Mouse (Mus musculus): ENCODE measurements around the gene BC048671. TPM values are rescaled to one million over a fixed set of nuclear protein-coding genes. Genes with fewer than 3 reads are reported as not detected.

The BC048671 gene
- polyA plus RNA-seq (2014; fragmentation: Illumina TruSeq; extraction: RNeasy Lipid Tissue Mini Kit (QIAGEN cat#74804); ENCODE audit: low replicate concordance) = not detected

DNA sequence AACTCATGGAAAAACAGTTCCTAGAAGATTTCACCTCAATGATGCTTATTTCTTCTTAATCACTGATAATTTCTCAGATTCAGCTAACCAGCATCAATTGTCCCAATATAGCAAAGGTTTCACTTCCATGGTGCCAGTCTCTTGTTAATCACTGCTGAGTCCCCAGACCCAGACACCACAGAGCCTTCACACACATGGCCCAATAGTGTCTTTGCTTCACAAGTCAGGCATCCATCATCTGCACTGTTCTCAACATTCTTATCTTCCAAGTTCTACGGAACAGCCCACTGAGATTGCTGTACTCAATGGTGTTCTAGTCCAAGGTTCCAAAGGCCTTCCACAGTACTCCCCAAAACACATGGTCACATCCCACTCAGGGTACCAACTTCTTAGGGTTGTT, at the start of gene BC048671:
TSS of gene BC048671 (plus strand) at position 301 of the 400 bp plus-strand sequence.

GRCm38 (mm10) chr6:90324991-90325390, 24.0 kb downstream of the BC048671 start, which contains the start of gene Chst13:
Chst13 (minus strand) TSS chr6:90325185.

DNA sequence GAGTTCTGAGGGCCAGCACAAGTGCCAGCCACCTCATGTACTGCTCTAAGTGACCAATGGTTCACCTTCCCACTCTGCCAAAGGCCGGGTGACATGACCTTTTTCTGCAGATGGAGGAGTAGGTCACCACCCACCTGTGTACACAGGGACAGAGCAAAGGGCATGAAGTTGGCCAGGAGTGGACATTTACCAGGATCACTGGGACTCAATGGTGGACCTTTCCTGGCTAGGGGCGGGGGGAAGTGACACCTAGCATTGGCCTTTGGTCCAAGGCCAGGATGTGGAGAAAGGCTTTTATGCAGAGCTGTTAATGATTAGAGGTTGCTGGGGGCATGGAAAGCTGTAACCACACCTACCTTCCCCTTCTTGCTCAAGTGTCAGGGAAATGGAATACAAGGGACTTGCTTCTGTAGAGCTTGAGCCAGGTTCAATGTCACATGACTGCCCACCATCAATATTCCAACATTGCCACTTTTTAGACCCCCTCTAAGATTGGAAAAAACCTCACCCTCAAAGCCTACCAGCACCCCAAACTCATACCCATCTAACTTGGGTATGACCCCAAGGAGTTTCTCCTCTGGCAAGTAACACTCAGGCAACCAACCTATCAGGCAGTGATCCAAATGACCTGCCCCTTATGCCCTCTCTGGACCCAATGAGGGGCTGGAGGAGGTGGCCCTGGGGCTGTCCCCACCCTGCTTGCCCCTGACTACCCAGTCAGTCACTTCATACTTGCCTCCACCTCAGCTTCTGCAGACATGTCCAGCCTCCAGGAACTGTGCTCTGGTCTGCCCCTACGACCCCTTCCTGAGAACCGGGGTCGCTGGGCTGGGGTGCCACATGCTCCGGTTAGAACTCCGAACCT, 31.8 kb downstream of the BC048671 start, which contains the start of gene Uroc1:
TSS of gene Uroc1 (plus strand) at position 724 of the 865 bp plus-strand sequence.

Other genes starting within 250 kb of the BC048671 start
- not detected for gene Vmn1r49, start 222.7 kb upstream of the BC048671 start, polyA plus RNA-seq (2014; fragmentation: Illumina TruSeq; extraction: RNeasy Lipid Tissue Mini Kit (QIAGEN cat#74804); ENCODE audit: low replicate concordance)
- not detected for gene Vmn1r50, start 199.8 kb upstream of the BC048671 start, polyA plus RNA-seq (2014; fragmentation: Illumina TruSeq; extraction: RNeasy Lipid Tissue Mini Kit (QIAGEN cat#74804); ENCODE audit: low replicate concordance)
- not detected for gene Vmn1r51, start 178.6 kb upstream of the BC048671 start, polyA plus RNA-seq (2014; fragmentation: Illumina TruSeq; extraction: RNeasy Lipid Tissue Mini Kit (QIAGEN cat#74804); ENCODE audit: low replicate concordance)
- not detected for gene Vmn1r52, start 126.4 kb upstream of the BC048671 start, polyA plus RNA-seq (2014; fragmentation: Illumina TruSeq; extraction: RNeasy Lipid Tissue Mini Kit (QIAGEN cat#74804); ENCODE audit: low replicate concordance)
- not detected for gene V1ra8, start 98.4 kb upstream of the BC048671 start, polyA plus RNA-seq (2014; fragmentation: Illumina TruSeq; extraction: RNeasy Lipid Tissue Mini Kit (QIAGEN cat#74804); ENCODE audit: low replicate concordance)
- gene Vmn1r53, start 76.8 kb upstream of the BC048671 start, polyA plus RNA-seq (2014; fragmentation: Illumina TruSeq; extraction: RNeasy Lipid Tissue Mini Kit (QIAGEN cat#74804); ENCODE audit: low replicate concordance) = not detected
- not detected for gene Vmn1r54, start 54.9 kb upstream of the BC048671 start, polyA plus RNA-seq (2014; fragmentation: Illumina TruSeq; extraction: RNeasy Lipid Tissue Mini Kit (QIAGEN cat#74804); ENCODE audit: low replicate concordance)
- gene Chst13, start 24.0 kb downstream of the BC048671 start, polyA plus RNA-seq (2014; fragmentation: Illumina TruSeq; extraction: RNeasy Lipid Tissue Mini Kit (QIAGEN cat#74804); ENCODE audit: low replicate concordance) = not detected
- not detected for gene Uroc1, start 32.1 kb downstream of the BC048671 start, polyA plus RNA-seq (2014; fragmentation: Illumina TruSeq; extraction: RNeasy Lipid Tissue Mini Kit (QIAGEN cat#74804); ENCODE audit: low replicate concordance)
- 8.7 TPM for gene Zxdc, start 68.3 kb downstream of the BC048671 start, polyA plus RNA-seq (2014; fragmentation: Illumina TruSeq; extraction: RNeasy Lipid Tissue Mini Kit (QIAGEN cat#74804); ENCODE audit: low replicate concordance)
- gene Cfap100, start 127.6 kb downstream of the BC048671 start, polyA plus RNA-seq (2014; fragmentation: Illumina TruSeq; extraction: RNeasy Lipid Tissue Mini Kit (QIAGEN cat#74804); ENCODE audit: low replicate concordance) = not detected
- 2.5 TPM for gene Klf15, start 161.4 kb downstream of the BC048671 start, polyA plus RNA-seq (2014; fragmentation: Illumina TruSeq; extraction: RNeasy Lipid Tissue Mini Kit (QIAGEN cat#74804); ENCODE audit: low replicate concordance)
- 2.2 TPM for gene Aldh1l1, start 185.2 kb downstream of the BC048671 start, polyA plus RNA-seq (2014; fragmentation: Illumina TruSeq; extraction: RNeasy Lipid Tissue Mini Kit (QIAGEN cat#74804); ENCODE audit: low replicate concordance)

All from small intestine, adult 10 weeks (tissue).